Mouse (Mus musculus) embryo, embryonic 11 days (tissue): ENCODE results near the gene Thsd7b.
A peak's percentile ranks its signal among the peaks of the same experiment; 100 is the strongest.

Source experiments
- DNase-seq: peaks from one replicate; pipeline ENCODE4 v3.0.0-alpha.2; 2015

Thsd7b gene

DNA sequence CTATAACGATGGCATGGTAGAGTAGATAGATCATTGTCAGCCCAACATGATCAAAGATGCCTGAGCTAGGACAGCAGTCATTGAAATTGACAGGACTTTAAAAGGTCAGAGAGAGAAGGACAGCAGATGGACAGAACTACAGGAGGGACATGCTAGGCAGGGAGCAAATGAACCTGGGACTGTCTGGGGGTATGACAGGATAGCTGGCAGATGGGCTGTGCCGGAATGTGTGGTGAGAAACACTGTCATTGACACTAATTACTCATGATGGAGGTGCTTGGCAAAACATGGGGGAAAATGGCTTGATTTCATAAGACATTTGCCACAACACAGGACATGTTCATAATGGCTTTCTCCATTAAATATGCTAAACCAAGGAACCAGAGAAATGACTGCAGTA, 253.9 kb downstream of the Thsd7b start:
- DNase-seq: no peak

DNA sequence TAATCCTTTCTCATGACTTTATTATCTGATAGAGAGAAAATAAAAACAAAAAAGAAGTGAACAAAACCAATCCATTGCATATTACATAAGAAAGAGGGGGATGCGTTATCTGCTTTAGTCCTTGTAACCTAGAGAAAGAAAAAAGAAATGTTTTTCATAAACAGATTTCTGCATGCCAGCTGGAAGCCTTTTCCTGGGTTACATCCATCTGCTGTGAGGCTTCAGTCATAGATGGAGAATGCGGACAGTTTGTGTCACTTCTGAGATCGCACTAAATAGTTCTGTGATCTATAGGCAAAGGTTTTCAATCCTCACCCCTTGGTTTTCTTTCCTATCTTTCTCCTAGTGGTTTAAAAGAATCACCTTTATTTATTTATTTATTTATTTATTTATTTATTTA, 259.1 kb downstream of the Thsd7b start:
- no peak for DNase-seq

DNA sequence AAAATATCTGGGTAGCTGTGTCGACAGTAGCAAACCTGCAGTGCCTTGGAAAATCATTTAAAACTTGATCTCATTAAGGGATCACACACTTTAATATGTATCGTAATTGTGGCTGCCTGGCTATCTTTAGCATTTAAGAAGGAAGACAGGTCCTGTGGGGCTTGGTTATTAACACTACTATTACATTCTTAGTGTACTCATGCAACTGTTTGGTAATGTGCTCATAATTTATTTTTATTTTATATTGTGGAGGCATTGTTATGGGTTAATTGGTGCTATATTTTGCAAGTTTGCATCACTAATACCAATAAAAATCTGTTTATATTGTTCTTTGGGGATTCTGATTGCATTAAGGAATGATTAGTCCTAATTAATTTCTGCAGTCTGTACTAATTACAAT, 265.4 kb downstream of the Thsd7b start:
- no peak for DNase-seq

DNA sequence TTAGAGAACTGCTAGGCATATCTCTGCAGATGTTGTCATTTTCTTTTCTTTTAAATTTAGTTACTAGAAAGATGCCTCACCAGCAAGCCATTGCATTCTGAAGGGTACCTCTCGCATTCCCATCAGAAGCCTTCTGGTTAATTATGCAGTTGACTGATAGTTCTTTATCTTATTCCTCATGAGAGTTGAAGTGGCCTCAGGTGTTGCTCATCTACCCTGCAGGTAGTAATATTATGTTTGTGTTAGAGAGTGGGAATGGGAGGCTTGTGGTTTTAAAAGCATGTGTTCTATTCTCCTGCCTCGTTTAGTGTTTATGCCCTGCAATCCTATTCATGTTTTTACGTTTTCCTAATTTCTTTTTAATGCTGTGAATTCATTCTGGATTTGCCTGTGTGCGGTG, 265.9 kb downstream of the Thsd7b start:
- DNase-seq: no peak

DNA sequence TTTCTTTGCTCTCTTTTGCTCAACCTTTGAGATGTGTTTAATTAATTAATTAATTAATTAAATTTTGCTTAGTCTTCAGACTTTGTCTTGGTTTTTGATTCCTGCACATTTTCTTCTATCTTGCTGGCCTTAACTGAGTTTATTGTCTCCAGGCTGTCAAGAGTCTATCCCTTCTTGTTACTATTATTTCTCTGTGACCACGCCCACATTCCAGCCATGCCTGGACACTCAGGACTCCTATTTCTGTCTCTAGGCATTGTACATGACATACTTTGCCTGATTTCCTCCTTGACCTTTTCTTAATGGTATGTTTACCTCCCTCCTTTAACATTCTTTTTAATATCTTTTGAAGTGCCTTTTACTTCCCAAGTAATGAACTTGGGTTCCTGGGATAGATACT, 267.6 kb downstream of the Thsd7b start:
- no peak for DNase-seq

DNA sequence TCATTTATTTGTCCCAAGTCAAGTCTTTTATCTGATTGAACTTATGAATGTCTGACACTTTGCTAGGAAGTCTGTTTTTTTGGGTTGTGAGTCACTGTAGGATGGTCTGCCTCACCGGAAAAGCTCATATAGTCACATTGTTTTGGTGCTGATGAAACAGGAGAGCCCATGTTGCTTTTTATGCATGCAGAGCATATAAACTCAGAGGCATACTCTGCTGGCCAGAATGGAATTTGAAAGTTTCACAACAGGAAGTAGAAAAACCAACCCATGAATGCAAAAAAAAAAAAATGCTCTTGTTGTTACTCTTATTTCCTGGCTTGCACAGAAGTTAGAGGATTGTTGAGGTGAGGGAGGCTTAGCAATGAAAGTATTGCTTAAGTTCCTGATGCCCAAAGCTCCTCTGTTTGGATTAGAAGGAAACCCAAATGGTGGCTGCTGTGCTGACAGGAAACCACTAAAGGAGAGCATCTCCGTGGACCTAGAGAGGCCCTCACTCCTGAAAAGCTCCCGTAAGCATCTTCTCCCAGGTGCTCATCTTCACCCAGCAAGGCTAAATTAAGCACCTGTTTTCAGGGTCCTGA, 269.6 kb downstream of the Thsd7b start:
- DNase-seq: no peak

DNA sequence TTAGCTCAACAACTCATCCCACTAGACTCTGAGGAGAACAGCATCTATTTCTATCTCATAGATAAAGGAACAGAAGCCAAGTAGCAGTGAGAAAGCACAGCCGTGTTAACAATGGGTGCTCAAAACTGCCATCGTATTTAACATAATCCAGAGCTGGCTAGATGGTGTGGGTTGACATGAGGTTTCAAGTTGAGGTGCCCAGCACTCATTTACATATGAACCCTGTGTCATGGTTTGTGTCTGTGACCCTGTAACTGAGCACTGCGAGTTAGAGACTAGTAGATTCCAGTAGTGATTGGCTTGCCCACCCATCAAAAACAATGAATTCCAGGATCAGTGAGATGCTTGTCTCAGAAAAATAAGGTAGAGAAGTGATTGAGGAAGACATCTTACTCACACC, 270.1 kb downstream of the Thsd7b start:
- DNase-seq: no peak

DNA sequence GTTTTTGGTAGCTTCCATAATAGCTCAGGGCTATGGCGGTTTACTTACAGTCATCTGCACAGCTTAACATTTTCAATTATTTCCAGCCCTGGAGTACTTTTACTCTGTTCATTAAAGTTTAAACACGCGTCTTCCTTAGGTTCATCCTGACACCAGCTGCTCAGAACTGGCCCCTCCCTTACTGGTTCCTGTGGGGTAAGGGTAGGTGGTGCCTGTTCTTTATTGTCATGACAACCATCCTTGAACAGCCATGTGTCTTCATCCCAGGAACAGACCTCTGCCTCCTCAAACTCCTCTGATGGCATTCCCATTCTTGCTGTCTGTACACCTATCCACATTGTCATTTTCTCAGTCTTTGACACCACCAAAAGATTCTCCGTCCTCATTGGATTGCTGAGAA, 285.0 kb downstream of the Thsd7b start:
- no peak for DNase-seq

DNA sequence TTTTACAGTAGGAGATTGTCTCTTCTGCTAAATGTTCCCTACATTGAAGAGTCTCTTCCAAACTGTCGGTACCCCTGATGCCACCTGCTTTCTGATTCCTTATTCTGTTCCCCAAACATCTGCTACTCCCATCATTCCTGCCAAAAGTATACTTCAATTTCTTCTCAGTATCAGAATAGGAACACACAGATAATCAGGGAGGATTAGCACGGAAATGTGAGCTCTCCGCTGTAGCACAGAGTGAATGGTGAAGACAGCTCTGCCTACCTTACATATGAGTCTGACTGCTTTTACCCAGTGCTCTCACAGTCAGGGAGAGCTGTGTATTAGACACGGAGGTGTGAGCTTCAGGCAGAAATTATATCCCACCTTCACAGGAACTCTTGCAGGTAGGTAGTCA, 286.0 kb downstream of the Thsd7b start:
- no peak for DNase-seq

DNA sequence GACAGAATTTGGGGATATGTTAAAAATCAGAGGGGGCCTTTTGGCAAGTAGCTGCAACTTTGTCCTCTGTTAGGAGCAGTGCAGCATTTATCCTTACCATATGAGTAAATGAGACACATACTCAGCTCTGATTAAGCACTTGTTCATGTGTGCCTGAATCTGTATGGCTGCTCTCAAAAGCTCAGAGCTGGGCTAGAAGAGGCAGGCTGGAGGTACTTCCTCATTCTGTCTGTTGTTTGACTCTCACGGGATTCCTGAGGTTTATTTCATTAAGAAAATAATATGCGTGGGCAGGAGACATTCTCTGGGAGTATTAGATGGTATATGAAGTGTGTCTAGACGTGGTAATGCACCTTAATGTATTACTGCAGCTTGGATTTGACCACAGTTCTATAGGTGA, 286.7 kb downstream of the Thsd7b start:
- DNase-seq: no peak

DNA sequence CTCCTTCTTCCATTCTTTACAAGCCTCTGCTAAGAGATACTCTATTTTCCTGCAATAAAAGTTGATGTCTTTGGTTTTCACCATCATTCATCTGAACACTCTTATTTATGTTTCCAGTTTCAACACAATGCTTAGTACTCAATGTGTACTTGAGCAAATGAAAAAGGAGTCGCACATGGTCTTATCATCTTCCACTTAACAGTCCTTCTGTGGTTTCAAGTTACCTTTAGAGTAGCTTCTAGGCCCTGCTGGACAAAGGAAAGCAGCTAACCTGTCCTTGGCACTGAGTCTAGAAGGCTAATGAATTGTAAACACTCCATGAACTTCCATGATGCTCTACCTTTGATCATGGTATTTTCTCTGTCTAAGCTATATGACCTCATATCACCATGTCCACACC, 289.6 kb downstream of the Thsd7b start:
- no peak for DNase-seq

DNA sequence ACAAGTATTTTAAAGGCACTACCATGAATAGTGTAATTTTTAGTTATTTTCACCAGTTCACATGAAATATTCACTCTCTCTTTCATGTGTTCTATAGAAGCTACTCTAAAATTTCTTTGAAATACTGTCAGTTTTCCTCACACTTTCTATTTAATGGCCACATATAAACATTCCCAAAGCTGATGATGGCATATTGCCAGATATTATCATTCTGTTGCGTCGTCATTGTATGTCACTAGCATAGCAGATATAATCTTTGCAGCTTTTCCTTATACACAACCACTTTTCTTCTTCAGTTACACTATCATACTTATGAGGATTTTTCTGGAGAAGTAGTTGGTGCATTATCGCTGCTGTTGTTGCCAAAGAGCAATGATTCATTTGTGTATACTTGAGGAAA, 297.4 kb downstream of the Thsd7b start:
- DNase-seq: no peak

DNA sequence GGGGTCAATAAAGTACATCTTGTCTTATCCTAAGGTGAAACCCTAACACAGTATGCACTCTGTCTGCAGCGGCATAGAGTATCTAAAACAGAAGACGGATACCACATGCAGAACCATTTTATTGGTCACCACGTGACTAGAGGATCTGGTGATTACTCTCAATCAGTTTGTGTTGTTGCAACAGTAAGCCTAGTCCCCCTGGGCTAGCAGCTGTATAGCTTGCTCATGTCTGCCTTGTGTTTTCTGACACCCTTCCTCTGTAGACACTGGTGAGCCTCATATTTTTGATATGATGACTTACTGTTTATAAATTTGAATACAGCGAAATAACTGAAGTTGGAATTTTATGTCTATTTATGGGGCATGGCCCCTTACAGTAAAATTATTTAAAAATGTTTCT, 306.9 kb downstream of the Thsd7b start:
- DNase-seq: no peak

DNA sequence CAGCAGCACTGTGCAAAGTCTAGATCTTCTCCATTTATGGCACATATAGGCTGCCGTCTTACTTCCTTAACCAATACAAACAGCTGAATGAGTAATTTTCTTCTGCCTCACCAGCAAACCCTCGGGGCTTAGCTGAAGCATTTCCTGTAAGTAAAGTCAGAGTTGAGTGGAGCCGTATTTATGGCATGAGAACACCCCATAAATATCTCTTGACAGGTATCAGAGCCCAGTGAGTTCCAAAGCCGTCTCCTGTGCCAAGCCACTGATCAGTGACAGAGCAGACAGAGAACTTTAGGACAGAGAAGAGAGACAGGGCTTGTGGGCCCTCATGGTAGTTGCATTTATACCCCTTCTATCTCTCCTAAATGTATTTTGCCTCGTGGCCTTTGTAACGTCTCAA, 313.5 kb downstream of the Thsd7b start:
- no peak for DNase-seq

DNA sequence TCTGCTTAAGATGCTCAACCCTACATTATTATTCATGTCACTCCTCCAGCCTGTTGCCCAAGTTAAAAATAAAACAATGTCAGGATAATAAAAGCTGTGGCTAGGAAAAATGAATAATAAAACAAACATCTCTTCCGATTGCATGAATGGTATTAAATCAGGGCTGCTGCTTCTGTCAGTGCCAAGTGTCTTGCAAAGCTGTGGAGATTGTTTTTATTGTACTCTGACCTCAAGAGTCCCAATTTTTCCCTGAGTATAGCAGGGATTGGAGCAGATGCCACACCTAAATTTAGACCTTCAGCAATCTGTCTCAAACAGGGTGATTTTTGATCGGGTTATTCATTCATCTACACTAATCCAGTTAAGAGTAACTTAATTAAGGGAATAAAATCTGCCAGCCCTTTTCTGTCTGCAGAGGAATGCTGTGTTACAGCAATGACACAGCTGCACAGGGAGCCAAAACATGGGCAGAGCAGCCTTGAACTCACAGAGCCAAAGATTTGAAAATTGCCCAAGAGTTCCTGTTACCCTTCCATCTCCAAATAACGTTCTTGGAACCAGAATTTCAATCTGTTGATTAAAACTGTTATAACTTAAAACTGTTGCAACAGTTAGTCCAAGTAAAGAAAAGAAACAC, 316.4 kb downstream of the Thsd7b start:
- no peak for DNase-seq

DNA sequence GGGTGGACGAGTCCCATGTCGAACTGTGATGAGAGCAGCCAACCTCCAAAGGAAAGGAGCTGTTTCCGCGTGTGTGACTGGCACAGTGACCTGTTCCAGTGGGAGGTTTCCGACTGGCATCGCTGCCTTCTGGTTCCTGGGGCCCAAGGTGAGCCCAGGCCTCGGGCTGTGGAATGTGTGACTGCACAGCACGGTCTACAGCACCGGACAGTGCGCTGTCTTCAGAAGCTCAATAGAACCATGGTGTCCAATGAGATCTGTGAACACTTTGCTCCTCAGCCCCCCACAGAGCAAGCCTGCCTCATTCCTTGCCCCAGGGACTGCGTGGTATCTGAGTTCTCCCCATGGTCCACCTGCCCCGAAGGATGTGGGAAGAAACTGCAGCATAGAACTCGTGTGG, 322.3 kb downstream of the Thsd7b start:
- no peak for DNase-seq

DNA sequence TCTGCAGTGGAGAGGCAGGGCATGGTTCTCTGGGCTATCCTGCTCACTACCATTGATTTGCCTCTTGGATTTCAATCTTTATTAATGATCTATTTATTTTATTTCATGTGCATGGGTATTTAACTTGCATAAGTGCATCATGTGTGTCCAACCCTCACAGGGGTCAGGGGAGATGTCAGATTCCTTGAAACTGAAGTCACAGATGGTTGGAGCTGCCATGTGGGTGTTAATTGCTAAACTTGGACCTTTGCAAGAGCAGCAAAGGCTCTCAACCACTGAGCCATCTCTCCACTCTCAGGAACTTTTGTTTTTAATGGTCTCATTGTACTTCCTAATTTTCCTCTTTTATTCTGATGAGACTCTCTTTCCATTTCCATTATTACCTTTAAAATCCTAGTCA, 327.8 kb downstream of the Thsd7b start:
- DNase-seq: no peak

DNA sequence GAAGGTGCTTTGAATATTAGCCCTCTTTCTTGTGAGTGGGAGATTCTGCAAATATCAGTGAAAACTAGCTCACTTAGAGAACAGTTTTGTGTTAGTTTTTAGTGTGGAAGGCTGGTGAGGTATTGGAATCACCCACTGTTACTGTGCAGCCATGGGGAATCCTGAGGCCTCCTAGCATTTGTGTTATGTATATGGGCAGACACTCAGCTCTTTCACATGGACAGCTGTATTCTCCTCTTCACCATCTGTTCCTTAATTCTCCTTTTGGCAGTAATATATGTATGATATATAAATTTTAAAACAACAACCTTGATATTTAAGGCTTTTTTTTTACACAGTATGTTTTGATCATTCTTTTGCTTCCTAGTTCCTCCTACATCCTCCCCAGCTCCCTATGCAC, 329.2 kb downstream of the Thsd7b start:
- no peak for DNase-seq

DNA sequence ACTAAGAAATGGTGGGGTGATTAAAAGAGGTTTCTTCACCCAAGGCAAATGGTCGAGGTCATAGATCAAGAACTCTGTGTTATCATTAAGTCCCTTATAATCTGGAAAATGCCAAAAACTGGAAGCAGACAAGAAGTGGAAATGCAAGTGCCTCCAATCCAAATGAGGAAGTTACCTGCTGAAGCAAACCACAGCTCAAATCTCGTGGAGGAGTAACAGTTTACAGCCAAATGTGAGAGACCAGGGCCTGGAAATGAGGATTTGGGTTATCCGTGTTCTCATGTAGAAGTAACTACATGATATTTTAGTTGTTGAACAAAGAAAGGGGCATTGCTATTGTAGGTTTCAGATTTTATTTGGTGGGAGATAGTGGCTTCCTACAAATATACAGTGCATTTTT, 335.3 kb downstream of the Thsd7b start:
- no peak for DNase-seq

DNA sequence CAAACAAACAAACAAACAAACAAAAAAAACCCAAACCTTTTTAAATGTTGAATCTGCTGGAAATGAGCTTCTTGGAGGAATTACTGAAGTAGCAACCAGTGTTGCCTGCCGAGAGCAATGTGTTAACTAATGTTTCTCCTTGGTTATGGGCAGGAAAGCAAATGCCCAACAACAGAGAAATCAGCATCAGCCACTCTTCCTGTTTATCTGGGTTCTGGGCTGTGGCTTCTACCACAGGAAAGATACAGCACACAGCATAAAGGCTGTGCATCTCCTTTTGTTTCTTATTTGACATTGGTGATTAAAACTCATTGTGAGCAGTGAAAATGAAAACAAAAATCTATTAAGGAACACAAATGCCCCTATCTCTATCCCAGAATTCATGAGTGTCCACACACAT, 343.0 kb downstream of the Thsd7b start:
- no peak for DNase-seq

DNA sequence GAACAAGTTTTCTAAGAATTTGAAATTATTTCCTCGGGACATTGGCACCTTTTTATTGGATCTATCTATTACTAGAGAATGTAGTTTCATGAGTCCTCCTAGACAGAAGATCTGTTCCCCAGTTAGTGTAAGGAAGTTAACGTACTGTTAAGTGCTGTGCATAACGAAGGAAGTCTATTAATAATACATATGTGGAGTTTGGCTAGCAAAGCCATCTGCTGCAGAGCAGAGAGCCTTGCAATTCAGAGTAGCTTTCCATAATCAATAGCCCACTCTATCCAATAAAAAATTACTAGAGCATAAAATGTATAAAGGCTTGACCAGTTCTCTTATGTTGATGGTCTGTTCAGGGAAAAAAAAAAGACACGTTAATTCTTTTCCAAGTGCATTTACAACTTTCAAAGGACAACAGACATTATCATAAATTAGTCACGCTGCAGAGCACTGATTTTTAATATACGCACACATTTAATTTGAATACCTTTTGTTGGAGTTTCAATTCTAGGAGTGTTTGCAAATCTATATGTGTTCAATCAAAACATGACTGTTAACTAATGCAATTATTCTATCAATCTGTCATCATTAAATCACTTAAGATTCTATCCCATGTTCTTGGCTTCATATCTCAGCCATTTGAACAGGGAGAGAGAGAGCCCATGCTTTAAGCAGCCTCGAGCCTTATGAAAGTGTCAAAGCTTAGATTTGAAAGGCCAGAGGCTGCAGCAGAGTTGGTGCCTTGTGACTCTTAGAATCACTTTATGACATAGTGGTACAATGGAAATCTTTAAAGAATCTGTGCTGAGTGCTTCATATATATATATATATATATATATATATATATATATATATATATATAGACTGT, 346.6 kb downstream of the Thsd7b start:
- DNase-seq: no peak

DNA sequence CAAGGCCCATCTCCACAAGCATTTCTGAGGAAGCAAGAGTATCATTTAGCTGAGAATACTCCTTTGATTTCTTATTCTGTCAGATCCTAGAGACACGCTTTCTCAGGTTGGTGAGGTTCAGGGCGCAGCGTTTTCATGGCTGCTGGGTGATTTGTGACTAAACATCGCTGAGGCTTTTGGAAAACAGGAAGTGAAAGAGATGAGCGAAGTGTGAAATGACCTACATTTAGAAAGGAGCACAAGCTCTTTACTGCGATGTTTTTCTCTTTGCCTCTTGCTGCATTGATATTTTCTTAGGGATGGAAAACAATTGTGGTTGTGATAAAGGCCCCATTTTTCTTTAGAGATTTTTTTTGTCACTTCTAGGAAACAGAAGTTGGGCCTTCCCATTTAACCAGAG, 351.4 kb downstream of the Thsd7b start:
- DNase-seq: no peak

DNA sequence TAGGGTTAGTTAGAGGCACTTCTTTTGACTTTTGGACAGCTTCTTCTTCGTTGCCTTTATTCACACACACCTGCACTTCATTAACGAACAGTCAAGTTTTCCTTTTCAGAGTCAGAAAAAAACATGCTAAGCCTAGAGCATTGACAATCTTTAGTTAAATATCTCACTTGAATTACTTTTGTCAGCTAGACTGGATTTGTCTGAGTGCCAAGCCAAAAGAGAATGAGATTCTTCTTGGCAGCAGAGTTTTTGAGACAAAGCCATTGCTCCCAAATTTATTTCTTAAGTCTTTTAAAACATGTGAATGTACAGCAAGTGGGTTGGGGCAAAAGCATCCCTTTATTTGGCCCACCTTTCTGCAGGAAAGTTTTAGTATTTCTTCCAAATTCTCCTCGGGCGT, 362.0 kb downstream of the Thsd7b start:
- no peak for DNase-seq

DNA sequence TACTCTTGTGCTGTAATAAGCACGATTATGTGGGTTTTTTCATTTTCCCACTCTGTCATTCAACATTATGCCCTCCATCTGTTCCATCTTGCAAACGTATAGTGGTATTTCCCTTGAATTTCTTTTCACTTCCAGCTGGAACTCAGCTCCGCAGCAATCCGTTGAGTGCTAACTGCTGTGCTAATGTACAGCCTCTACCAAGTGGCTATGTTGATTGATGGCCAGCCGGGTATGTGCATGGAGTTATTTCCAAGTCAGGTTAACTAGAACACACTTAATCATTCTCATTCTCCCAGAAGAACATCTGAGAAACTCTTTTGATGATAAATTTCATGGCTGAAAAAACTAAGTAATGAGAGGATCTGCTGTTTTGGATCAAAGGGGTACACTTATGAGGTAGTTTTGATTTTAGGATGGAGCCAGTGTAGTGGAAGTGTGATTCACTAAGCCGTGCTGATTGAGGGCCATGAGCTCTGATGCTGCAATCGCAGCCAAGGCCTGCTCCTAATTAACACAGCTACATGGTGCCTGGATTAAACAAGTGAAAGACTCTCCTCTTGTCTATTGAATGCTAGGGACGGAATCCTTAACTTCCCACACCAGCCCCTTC, 371.3 kb downstream of the Thsd7b start:
- peak; percentile 34 for DNase-seq
